Mouse (Mus musculus) c-Kit-positive CD71-negative TER-119-negative erythroid progenitor cells, embryonic 14.5 days (primary cell): ENCODE measurements around the gene Sclt1.

Experiments
- DNase-seq: peaks from one replicate; pipeline ENCODE4 v3.0.0-alpha.2; 2013; ENCODE audit warnings: low read depth

The Sclt1 gene

GRCm38 (mm10) chr3:41586330-41586729 is 156.0 kb downstream of the Sclt1 start:
- no peak for DNase-seq

GRCm38 (mm10) chr3:41585548-41585947 is 156.8 kb downstream of the Sclt1 start:
- DNase-seq, result no peak

GRCm38 (mm10) chr3:41583621-41584020 is 158.7 kb downstream of the Sclt1 start:
- no peak for DNase-seq

GRCm38 (mm10) chr3:41583092-41583491 is 159.2 kb downstream of the Sclt1 start:
- DNase-seq, result no peak

GRCm38 (mm10) chr3:41582256-41582655 is 160.1 kb downstream of the Sclt1 start:
- no peak for DNase-seq

GRCm38 (mm10) chr3:41581436-41581835 is 160.9 kb downstream of the Sclt1 start:
- DNase-seq, result no peak

GRCm38 (mm10) chr3:41580401-41581323 is 161.7 kb downstream of the Sclt1 start:
- DNase-seq, result no peak

GRCm38 (mm10) chr3:41579873-41580272 is 162.4 kb downstream of the Sclt1 start:
- DNase-seq, result no peak

GRCm38 (mm10) chr3:41577240-41577639 is 165.1 kb downstream of the Sclt1 start:
- no peak for DNase-seq
